Mouse (Mus musculus): ENCODE results near the gene Iqschfp.

DNA sequence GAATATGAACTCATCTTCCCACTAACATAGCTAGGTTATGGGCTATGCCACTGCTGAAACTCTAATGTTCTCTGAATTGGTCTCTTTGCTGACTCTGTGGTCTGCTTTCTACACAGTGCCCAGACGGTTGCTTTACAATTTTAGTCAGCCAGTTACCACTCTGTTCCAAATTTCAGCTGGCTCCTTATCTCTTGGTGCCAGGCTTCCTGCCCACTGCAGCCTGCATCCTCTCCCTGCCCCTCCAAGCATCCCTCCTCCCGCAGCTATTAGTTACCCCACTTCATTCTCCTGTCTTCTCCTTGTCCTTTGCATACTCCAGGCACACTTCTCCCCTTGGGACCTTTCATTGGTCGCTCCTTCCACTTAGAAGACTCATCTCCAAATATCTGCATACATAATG lies 268.7 kb downstream of the Iqschfp start:
- TF ChIP-seq CTCF (IDR thresholded peaks at IDR 0.05; ENCODE audit: control insufficient read depth, insufficient read depth, low read length) (no peak), POLR2A (IDR thresholded peaks at IDR 0.05; ENCODE audit: borderline replicate concordance, control insufficient read depth, low read depth, low read length) (no peak)
